Mouse (Mus musculus): ENCODE measurements around the gene Tomm7.
A peak's percentile ranks its signal among the peaks of the same experiment; 100 is the strongest.
"Not testable (repeated sequence)": the region's sequence is repeated elsewhere in the genome, so short reads cannot be mapped to it uniquely, and the experiment has no call there.

The Tomm7 gene

DNA sequence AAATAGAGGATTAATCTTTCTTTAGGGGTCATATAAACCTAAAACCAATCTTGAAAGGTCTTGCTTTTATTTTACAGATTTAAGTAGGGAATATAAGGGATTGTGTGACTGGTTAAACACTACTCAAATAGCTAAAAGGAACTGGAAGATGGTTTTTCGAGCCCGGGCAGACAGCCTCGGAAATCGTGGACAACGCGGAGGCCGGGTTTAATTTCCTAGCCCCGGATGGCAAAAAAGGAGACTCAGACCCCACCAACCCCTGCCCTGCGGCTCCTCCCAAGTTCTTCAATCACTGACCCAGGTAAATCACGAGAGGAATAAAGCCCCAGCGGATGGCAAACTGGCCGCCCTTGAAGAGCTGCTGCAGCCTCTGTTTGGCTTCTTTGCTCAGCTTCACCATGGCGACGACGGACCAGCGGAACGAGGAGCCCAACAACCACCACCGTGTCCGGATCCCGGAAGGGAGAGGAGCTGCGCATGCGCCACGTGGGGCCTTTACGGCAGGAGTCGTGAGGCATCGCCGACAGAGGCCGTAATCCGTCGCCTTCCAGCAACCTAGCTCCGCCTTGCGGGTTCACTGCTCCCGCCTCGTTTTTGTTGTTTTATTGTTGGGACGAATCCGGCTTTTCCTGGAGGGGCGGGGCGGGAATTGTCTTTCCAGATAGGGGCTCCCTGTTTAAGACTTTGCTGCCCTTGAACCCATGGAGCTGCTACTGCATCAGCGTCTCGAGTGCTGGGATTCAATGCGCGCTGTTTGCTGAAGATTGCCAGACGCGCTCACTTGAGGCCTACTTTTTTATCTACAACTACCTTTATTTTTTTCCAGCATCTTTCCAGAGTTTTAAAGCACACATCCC lies at the start of gene Tomm7:
Tomm7 (minus strand) TSS at position 488 of the 857 bp plus-strand sequence.
- DNase-seq (ENCODE audit: low spot score): peak; percentile 99

- no peak for DNase-seq (ENCODE audit: low spot score)
Measured at GRCm38 (mm10) chr5:23893156-23893863, 49.3 kb upstream of the Tomm7 start.

DNA sequence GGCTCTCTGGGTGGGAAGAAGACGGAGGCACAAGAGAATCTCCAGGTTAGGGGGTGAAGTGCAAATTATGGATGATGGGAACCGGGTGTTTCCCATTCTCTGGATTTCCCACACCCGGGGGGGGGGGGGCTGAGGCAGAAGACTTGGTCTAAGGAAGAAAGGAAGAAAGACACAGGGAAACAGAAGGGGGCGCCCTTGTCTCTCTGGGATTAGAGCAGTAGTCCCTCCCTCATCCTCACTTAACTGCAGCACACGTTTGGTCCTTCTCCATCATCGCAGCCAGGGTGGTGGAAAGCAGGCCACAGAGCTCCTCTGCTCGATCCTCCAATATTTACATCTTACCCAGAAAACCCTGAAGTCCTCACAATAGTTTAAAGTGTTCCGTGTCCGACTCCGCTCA lies 46.8 kb upstream of the Tomm7 start:
- DNase-seq (ENCODE audit: low spot score): peak; percentile 74

GRCm38 (mm10) chr5:23889461-23889860 lies 45.5 kb upstream of the Tomm7 start:
- DNase-seq (ENCODE audit: low spot score): no peak

DNA sequence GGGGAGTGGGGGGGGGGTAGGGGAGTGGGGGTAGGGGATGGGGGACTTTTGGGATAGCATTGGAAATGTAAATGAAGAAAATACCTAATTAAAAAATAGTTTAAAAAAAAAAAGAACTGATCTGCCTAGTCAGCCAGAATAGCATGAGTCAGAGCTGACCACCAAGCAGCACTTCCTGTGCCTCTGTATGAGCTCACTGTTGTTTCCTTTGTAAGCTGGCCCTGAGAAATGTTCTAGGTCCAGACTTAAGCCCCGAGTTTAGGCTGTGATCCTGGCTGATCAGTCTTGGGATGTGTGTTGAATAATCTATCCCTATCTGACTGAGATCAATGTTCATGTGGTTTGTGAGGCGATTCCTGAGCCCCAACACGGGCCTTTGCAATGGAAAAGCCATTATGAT lies 43.1 kb upstream of the Tomm7 start:
- DNase-seq (ENCODE audit: low spot score): no peak

- DNase-seq (ENCODE audit: low spot score): no peak
Measured at GRCm38 (mm10) chr5:23874457-23874856, 30.5 kb upstream of the Tomm7 start.

- no peak for DNase-seq (ENCODE audit: low spot score)
Measured at GRCm38 (mm10) chr5:23872586-23872985, 28.6 kb upstream of the Tomm7 start.

GRCm38 (mm10) chr5:23871323-23871722 lies 27.4 kb upstream of the Tomm7 start:
- not testable (repeated sequence) for DNase-seq (ENCODE audit: low spot score)

DNA sequence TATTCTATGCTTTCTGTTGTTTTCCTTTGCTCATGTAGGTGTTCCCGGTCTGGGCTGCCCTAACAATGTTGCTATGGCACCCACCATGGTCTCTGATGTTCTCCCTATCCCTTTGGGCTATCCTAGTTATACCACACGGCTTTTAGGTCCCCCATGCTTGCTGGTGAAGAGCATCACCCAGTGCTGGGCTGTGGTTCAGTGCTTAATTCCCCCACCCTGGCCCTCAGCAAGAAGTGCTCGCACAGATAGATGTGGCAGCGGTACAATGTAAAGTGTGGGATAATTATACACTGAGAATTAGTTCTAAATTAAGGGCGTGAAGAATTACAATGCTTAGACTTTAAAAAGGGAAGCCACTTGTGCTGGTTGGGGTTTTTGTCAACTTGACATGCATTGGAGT lies 22.0 kb upstream of the Tomm7 start:
- DNase-seq (ENCODE audit: low spot score): no peak

- no peak for DNase-seq (ENCODE audit: low spot score)
Measured at GRCm38 (mm10) chr5:23864054-23864965, 20.3 kb upstream of the Tomm7 start.

- no peak for DNase-seq (ENCODE audit: low spot score)
Measured at GRCm38 (mm10) chr5:23863166-23864053, 19.4 kb upstream of the Tomm7 start.

DNA sequence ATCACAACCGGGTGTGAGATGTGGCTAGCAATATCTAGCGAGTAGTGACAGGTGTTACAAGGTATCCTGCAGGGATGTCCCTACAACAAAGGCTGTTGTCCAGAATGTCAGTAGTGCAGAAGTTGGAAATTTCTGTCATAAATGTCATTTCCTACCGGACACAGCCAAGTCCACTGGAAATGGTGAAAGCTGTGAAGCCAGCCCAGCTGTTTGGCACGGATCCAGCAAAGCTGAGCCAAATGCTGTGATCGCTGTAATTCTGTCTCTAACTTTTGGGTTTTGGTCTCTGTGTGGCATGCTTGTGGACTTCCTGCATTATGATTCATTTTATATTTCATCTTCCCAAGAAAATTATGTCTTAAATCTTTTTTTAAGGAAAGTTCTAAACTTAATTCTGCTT lies 18.3 kb upstream of the Tomm7 start:
- DNase-seq (ENCODE audit: low spot score): no peak

GRCm38 (mm10) chr5:23861721-23862120 lies 17.8 kb upstream of the Tomm7 start:
- no peak for DNase-seq (ENCODE audit: low spot score)

GRCm38 (mm10) chr5:23859896-23860295 lies 15.9 kb upstream of the Tomm7 start:
- DNase-seq (ENCODE audit: low spot score): no peak

DNA sequence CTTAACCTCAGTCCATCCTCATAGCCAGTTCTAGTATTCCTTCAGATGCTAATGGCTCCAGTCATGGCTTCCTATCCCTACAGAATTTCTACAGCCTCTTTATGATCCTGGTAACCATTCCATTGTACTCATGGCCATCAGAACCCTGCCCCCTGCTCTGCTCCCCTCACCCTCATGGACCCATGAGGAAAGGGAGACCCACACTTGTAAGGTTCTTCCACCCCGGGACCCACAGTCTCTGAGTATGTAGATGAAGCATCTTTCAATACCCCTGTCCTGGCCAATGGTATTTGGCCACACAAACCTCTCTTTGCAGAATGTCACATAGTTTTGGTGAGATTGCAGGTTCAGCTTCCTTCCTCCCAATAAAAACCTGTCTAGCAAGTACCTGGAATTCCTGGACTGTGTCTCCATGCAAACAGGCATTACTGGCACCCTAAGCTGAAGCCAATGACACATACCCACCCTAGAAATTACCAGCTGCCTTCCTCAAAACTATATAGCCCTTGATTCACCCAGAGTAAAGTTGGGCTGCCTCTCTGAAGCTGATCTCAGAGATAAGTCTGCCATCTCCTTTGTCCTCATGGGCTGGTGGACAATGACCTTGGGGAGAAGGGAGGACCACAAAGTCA lies 15.2 kb upstream of the Tomm7 start:
- no peak for DNase-seq (ENCODE audit: low spot score)

DNA sequence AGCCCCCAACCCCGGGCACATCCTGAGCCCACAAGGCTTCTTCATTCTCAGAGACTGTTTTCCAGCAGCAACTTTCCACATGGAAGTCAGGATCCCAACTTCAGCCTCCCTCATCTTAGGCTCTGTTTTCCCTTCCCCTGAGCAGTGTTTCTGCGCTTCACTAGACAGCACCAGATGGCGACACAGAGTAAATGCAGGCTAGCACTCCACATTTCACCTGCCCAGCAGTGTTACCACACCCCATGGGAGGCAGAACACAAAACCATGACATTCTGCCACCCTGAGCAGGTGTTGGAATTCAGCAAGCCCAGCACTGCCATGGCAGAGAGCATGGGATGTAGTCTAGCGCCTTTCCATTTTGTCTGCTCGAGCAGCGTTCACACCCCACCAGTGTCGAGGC lies 14.7 kb upstream of the Tomm7 start:
- DNase-seq (ENCODE audit: low spot score): peak; percentile 21

DNA sequence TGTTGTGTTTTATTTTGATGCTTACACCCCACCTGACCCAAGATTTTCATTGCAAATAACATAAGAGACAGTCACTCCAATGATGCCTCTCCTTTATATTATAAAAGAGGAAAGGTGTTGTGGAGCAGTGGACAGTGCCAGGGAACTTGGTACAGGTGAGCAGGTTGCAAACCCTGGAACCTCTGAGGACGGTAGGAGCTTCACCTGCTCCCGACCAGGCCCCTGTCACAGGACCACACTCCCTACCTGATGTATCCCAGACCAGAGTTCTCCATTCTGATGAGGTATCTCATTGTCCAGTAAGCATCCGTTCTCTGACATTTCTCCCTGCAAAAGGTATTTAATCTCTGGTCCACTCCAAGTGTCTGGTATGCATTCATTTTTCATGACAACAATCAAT lies 14.0 kb upstream of the Tomm7 start:
- DNase-seq (ENCODE audit: low spot score): no peak

- DNase-seq (ENCODE audit: low spot score): no peak
Measured at GRCm38 (mm10) chr5:23857189-23857588, 13.2 kb upstream of the Tomm7 start.

DNA sequence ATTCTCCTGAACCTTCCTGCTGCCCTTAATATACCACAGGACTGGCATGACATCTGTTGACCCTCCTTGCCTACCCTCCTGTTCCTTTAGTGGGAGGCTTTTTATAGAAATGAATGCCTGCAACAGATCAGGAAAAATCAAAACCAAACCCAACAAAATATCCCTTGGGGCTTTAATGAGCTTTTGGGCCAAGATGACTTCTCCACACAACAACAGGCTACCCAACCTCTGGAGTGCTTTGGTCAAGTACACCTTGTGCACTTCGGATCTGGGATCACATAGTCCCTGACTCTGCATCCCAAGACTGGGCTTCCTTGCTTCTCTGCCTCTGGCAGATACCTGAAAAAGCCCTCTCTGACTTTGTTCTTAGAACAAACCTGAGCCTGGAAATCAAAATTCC lies 12.2 kb upstream of the Tomm7 start:
- no peak for DNase-seq (ENCODE audit: low spot score)

GRCm38 (mm10) chr5:23855484-23855883 lies 11.5 kb upstream of the Tomm7 start:
- no peak for DNase-seq (ENCODE audit: low spot score)

DNA sequence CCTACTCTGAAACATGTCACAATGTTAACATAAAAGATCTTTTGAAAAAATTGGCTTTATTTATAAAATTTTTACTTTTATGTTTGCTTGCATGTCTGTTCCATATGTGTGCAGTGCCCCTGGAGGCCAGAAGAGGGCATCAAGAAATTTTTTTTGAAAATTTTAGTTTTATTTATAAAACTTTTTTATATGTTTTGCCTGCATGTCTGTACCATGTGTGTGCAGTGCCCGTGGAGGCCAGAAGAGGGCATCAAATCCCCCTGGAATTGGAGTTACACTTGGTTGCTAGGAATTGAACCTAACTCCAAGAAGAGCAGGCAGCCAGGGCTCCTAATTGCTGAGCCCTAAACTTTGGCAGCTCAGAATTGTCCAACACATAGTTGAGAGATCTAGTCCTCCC lies 9.0 kb upstream of the Tomm7 start:
- DNase-seq (ENCODE audit: low spot score): not testable (repeated sequence)

Measured in embryo, embryonic 10.5 days (tissue).